Mouse (Mus musculus) hindlimb bud, embryonic 11.5 days (tissue): ENCODE measurements around the gene Apom.

Experiments used
- DNase-seq: peaks from one replicate; pipeline ENCODE4 v3.0.0-alpha.2; 2012; ENCODE audit warnings: low read depth, low spot score; ENCODE audit errors: extremely low spot score

Gene Apom

GRCm38 (mm10) chr17:35101161-35101560 is 30.7 kb downstream of the Apom start:
- DNase-seq, result no peak

GRCm38 (mm10) chr17:35100196-35100765 is 31.6 kb downstream of the Apom start:
- no peak for DNase-seq

DNA sequence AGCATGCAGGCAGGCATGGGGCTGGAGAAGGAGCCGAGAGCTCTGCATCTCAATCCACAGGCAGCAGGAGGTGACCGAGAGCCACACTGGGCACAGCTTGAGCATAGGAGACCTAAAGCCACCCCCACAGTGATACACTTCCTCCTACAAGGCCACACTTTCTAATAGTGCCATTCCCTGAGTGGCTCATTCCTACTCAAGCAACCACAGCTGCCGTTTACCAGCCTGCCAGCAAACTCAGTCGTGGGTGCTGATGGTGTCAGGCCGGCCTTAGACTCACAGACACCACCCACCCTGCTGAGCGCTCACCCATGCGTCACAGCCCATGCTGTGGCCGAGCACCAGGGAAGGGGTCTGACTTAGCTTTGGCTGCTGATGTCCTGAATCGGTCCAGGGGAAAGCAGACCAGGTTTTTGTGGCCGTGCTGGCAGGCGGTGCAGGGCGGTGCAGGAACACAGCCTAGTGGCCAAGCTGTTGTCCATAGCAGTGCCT is 34.6 kb downstream of the Apom start:
- no peak for DNase-seq

GRCm38 (mm10) chr17:35096597-35096996 is 35.3 kb downstream of the Apom start:
- DNase-seq, result no peak

DNA sequence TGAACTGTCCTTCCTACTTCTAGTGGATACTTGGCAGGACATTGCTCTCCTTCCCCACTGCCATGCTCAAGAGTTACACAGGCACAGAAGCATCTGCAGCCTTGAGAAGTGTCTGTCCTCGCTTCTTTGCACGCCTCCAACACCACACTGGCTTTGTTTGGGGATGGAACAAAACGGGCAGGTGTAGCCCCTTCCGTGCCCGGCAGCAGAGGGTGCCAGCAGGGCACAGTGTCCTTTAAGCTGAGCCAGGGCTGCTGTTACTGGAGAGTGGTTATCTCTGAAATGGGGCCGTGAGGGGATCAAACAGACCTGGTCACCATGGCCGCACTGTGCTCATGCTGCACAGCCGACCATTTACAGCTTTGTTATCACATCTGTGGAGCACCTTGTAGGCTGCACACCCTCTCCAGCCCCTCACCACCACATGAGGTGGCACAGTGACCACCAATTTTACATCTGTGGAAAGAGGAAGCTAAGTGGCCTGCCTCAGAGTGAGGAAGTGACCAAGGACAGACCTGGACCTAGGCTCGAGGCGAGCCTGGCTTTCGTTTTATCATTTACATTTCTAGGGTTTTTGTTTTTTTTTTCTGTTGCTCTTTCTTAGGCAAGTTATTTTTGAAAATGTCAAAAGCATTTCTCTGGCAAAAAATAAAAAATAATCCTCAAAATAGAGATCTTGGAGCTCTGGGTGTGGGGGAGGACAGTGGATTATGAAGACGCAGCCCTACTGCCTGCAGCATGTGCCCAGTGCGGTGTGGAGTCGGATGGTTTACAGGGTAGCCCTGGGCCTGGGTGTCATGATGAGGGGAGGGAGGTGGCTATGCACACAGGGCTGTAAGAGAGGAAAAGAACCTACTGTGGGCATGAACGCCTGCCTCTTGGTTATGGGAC is 37.1 kb downstream of the Apom start:
- DNase-seq, result no peak

GRCm38 (mm10) chr17:35092403-35093198 is 39.2 kb downstream of the Apom start:
- no peak for DNase-seq

DNA sequence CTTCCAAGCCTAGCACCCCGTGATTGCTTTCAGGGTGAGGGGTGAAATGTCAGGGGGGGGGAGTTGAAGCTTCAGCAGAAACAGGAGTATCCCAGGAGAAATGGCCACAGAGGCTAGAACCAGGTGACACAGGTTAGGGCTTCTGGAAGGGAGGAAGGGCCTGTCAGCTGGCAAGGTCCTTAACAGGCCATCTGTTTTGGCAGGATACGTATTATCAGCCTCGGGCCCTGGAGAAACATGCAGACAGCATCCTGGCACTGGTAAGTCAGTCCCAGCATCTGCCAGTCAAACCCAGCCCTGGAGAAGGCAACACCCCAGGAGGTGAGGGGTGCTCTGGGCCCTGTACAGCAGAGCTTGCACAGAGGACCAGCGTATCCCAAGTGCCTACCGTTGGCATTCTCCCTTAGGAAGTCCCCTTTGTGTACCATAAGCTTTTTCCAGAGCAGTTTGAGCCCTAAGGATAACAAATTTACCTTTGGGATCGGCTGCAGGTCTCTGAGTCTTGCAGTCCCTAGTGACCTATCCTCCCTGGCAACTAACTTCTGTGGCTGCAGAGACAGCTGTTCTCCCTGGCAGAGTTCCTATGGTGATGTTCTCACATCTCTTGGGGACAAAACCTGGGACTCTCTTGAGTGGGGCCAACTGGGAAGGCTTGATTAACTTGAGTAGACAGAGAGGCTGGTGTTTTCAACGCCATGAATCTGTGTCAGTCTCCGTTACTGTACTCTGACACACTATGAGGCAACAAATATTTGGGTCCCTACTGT is 41.5 kb downstream of the Apom start:
- no peak for DNase-seq

GRCm38 (mm10) chr17:35088825-35089644 is 42.8 kb downstream of the Apom start, which contains the start of gene Abhd16a:
TSS of gene Abhd16a (plus strand) at chr17:35089263.
- DNase-seq, result peak; percentile 60

- DNase-seq, result no peak
Measured at GRCm38 (mm10) chr17:35088151-35088550, 43.7 kb downstream of the Apom start.

DNA sequence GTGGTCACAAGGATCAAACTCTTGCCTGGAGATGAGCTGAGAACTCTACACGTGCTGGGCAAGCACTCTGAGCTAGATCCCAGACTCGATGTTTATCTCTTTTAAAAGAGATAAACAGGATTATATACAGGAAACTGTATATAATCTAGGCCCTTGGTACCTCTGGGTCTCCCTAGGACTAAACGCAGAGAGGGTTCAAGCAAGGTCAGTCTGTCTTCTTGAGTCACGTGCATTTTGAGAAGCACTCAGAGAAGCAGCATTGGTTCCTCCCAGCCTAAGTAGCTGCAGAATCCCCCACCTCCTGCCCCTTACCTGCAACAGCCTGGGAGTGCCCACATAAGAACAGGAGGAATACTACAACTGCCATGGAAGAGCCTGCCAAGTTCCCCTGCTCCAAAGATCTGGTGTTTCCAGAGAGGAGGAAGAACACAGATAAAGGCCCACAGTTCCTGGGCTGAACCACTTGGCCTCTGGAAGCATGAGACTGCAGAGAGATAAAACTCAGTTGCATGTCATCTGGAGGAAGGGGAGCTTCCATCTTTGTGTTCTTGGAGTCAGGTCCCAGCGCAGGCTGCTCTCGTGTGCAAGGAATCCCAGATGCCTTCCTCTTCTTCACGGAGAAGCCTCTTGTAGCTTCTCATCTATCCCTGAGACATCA is 46.5 kb downstream of the Apom start, which contains the start of gene Ly6g6f:
Gene Ly6g6f, minus strand, starts transcription at position 403 of the 658 bp plus-strand sequence.
- DNase-seq, result no peak

DNA sequence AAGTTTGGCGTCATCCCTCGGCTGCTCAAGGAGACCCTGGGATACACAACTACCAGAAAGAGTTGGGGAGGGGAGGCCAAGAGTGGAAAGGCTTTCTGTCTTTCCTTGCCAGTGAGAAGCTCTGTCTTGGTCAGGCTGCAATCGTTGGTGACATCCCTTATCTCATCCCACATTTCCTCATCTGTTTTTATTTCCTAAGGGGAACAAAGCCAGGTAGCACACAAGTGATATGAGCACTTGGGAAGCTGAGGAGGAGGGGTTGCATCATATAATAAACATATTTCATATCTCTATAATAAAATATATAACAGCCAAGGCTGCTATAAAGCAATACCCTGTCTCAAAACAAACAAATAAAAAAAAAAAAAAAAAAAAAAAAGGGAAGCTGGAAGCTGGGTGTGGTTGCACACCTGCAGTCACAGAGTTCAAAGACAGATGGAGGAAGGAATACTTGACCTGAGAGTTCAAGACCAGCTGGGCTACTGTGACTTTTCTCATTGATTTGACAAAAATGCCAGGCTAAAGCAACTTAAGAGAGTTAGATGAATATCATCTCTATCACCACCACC is 47.8 kb downstream of the Apom start:
- DNase-seq, result no peak

GRCm38 (mm10) chr17:35082841-35083576 is 48.8 kb downstream of the Apom start:
- no peak for DNase-seq

- no peak for DNase-seq
Measured at GRCm38 (mm10) chr17:35080710-35081109, 51.1 kb downstream of the Apom start.

- DNase-seq, result no peak
Measured at GRCm38 (mm10) chr17:35080248-35080647, 51.6 kb downstream of the Apom start.

DNA sequence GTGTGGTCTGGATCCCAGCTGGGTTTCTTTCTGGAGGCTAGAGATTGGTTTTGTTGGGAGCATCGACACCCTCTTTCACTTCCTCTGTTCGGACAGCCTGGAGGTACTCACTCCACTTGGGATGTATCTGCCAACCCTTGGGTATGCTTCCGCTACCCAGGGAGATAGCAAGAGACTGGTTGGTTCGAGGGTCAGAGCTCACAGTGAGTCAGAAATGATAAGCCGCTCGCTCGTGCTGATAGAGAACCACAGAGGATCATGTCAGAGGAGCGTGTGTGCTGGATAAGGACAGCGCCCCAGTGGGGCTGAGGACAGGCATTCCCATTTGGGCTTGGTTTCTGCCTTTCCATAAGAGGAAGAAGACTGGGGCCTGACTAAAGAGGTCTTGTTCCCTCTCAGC is 52.1 kb downstream of the Apom start:
- DNase-seq, result no peak
